Mouse (Mus musculus) T-cell, adult 2 months (primary cell): ENCODE measurements around the gene Rps23.
A peak's percentile ranks its signal among the peaks of the same experiment; 100 is the strongest.
"Not testable (repeated sequence)": the region's sequence is repeated elsewhere in the genome, so short reads cannot be mapped to it uniquely, and the experiment has no call there.

Experiments used
- DNase-seq: peaks from one replicate; pipeline ENCODE4 v3.0.0; 2022; ENCODE audit warnings: low spot score

The Rps23 gene

DNA sequence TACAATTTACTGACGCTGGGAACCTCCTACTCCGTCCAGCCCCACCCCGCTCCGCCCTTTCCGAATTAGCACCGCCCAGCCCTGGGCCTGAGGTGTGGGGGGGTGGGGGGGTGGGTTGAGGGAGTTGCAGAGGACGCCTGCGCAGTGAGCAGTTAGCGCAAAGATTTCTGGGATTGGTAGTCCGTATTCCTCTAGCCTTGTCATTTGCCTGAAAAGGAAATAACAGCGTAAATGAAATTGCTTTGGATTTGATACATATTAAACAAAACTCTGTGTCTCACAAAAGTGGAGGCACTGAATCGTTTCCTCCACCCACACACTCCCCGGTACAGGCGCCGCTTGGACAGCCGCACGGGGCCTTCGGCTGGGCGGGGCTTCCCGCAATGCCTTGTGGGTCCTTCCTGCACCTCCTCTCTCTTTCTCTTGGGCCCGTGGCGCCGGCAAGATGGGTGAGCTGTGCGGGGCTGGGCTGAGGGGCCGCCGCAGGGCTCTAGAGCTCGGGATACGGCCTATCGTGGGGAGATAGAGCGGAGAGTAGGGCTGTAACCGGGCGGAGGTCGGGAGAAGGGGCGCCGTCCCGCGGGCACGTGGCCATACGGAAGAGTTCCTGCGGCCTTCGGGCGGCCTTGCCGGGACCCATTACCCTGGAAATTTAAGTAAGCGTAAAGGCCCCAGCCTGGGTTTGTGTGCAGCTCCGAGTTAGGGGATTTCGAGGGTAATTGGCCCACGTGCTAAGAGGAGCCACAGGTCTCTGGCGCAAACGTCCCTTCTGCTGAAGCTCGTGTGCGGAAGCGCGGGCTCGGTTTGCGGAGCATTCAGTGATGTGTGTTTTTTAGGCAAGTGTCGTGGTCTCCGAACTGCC is at the start of gene Rps23:
Gene Rps23, plus strand, starts transcription at position 208 of the 862 bp plus-strand sequence.
- DNase-seq = peak; percentile 87

DNA sequence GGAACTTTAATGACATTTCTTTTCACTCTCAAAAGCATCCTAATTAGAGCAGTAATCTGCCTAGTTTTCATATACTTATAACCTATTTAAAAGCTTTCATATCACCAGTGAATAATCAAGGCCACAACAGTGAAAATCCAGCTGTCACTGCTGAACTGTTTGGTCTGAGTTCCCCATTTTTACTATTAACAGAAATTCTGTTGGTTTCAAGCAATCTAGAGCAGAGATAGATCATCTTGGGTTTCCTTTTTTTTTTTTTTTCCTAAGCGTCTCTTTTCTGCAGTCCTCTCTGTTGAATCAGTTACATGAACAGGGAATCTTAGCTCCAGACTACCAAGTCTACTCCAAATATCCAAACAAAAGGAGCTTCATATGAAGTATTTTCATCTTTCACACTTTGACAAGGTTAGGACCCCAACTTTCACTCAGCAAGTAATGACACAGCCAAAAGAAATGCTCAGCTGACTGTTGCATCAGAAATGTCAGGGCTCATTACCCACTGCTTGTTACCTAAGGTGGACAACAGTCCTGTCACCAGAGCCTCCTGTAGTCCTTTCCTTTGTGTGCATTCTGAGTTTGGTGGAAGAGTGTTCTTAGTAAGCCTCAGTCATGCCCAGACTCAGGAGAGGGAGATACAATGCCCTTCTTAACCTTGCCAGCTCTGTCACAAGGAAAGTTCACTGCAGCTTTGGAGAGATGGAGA is 40.9 kb upstream of the Rps23 start:
- no peak for DNase-seq

DNA sequence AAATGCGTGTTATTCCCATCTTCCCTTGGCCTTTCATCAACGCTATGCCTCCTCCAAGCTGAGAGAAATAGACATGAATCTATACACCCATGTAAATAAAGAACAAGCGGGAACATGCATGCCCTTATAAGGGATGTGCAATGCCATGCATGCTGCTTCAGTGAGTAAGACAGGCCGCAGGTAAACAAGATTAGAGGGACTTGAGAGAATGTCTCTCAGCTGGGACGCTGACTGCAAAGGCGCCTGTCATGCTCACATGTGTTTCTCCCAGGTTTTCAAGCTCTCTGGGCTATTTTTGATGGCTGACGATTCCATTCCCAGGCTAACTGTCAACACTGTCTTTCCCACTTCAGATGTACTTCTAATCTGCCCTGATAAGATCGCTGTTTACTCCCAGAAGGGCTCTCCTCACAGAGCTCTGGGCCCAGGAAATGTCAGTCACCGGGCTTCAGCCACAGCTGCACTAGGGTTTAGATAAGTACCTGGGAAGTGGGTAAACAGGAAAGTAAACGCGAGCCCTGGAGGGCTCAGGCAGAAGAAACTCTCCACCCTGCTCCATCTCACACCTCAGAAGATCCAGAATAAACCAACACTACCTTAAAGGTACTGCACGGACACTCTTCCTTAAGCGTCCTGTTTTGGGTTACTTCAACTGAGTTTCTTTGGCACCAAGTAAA is 36.8 kb upstream of the Rps23 start:
- no peak for DNase-seq

GRCm38 (mm10) chr13:90886568-90886983 is 36.2 kb upstream of the Rps23 start:
- DNase-seq = peak; percentile 27

GRCm38 (mm10) chr13:90890111-90890510 is 32.6 kb upstream of the Rps23 start:
- DNase-seq = no peak

DNA sequence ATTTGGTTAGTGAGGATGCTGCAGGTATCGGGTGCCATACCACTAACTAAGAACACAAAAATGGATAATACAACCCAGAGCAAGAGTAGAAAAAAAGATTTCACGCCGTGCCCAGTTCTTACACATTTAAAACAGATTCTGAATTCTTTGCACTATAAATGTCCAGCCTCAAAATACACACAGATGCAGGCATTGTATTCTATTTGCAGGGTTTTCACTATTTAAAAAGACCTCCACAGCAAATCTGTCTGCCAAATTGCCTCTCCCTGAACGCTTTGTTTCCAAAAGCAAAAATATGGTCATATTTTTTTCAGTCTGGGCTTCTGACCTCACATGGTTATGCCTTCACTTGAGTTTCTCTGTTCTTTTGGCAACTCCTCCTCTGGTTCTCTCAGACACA is 27.9 kb upstream of the Rps23 start:
- no peak for DNase-seq

DNA sequence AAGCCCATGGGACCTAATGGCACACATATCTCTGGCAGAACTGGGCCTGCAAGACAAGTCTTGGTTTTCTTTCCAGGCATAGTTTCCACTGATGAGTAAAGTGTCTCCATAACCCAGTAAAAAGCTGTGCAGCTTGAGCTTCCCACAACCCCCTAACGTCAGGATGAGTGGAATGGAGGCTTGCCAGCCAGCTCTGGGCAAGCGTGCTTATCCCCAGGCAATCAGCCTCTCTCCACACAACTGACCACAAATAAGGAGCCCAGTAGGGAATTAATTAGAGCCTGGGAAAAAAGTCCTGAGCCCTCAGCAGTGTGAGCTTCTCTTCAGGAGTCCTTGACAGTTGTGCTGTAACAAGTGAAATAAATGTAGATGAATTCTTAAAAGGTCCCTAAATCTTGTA is 26.7 kb upstream of the Rps23 start:
- no peak for DNase-seq

DNA sequence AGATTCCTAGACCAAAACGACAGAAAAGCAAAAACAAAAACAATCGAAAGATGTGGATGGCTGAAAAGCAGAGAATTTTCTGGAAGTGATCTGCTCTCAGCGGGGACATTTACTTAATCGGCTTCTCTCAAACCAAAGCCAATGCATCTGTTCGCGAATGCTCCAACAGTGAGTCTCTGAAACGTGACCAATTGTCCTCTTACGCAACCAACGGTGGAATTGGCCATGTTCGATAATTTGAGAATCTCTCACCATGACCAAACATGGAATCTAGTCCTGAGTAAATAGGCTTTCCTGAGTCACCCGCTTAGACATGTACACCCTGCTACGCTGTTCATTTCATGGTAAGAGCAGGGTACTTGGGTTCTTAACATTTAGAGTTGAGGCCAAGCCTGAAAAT is 25.9 kb upstream of the Rps23 start:
- DNase-seq = no peak

GRCm38 (mm10) chr13:90905176-90905575 is 17.6 kb upstream of the Rps23 start, which contains the start of gene Atp6ap1l:
Gene Atp6ap1l, minus strand, starts transcription at chr13:90905355.
- no peak for DNase-seq

GRCm38 (mm10) chr13:90907376-90907775 is 15.4 kb upstream of the Rps23 start:
- no peak for DNase-seq

- no peak for DNase-seq
Measured at GRCm38 (mm10) chr13:90912760-90913674, 9.7 kb upstream of the Rps23 start.

GRCm38 (mm10) chr13:90913675-90914192 is 9.0 kb upstream of the Rps23 start:
- DNase-seq = no peak

DNA sequence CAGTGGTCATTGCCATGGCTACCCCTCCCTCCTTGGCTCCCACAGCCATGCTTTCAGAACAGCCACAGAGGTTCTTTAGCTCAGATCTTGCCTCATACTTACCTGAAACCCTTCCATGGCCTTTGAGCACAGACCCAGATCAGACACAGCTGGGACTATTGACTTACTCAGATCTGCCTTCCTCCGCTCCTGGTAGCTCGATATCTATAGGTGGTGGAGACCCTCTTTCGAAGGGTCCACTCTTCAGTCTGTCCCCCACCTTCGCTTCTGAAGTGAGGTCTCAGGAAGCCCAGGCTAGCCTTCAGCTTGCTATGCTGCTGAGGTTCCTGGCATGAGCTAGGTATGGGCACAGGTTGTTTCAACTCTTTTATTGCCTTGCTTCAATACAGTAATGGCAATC is 8.0 kb upstream of the Rps23 start:
- DNase-seq = no peak

DNA sequence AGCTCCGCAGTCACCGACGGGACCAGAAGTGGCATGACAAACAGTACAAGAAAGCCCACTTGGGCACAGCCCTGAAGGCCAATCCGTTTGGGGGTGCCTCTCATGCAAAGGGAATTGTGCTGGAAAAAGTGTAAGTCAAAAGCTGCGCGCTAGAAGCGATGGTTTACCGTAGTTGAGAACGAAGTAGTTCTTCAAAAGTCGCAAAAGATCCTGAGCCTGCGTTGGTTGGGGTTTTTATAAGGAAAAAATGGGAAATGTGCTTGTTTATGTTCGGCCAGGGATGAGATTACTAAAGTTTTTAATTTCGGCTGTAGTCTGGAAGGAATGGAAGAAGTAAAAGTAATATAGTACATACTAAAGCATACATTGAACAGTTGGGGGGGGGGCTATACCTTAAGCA is 859 bp downstream of the Rps23 start:
- DNase-seq = not testable (repeated sequence)

DNA sequence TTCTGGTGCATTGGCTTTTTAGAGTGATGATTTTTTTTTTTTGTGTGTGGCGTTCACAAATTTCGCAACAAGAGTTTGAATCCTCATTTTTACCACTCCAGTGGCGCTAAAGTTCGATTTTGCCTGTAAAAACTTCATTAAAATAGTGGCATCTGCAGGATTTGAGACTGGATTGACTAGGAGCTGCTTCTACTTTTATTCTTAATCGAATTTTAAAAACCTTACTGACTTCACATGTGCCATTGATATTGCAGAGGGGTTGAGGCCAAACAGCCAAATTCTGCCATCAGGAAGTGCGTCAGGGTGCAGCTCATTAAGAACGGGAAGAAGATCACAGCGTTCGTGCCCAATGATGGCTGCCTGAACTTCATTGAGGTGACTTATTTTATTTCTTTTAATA is 1.3 kb downstream of the Rps23 start:
- DNase-seq = no peak

DNA sequence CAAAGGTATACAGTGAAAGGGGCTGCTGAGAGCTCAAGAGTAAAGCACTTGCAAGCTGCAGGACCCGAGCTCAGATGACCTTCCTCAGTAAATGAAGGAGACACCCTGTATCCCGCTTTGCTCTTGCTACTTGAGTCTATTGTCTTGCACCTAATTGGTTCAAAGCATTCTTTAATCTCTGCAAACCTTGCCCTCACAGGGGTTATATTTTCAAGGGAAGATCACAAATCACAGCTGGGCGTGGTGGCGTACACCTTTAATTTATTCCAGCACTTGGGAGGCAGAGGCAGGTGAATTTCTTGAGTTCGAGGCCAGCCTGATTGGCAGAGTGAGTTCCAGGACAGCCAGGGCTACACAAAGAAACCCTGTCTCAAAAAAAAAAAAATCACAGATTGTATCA is 2.4 kb downstream of the Rps23 start:
- no peak for DNase-seq

- no peak for DNase-seq
Measured at GRCm38 (mm10) chr13:90926125-90926765, 3.5 kb downstream of the Rps23 start.

- DNase-seq = no peak
Measured at GRCm38 (mm10) chr13:90926938-90927633, 4.3 kb downstream of the Rps23 start.

DNA sequence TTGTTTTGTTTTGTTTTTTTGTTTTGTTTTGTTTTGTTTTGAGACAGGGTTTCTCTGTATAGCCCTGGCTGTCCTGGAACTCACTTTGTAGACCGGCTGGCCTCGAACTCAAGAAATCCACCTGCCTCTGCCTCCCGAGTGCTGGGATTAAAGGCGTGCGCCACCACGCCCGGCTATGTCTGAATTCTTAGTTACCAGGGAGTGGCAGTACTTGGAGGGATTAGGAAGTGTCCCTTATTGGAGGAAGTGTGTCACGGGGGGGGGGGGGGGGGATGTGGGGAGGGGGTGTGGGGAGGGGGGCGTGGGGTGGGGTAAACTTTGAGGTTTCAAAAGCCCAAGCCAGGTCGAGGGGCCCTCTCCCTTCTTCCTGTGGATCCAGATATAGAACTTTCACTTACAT is 5.5 kb downstream of the Rps23 start:
- DNase-seq = not testable (repeated sequence)

GRCm38 (mm10) chr13:90929847-90930246 is 7.1 kb downstream of the Rps23 start:
- DNase-seq = peak; percentile 71
